Mouse (Mus musculus) lung, embryonic 14.5 days (tissue): ENCODE measurements around the gene Slc24a3. TPM values are rescaled to one million over a fixed set of nuclear protein-coding genes. Genes with fewer than 3 reads are reported as not detected.

Experiments used
- ATAC-seq: fragments of 200-750 bp; cut with Nextera tagmentation; 2 replicates; pipeline ENCODE4 v1.8.0; 2017; ENCODE audit warnings: mild to moderate bottlenecking, moderate TSS enrichment, moderate library complexity; ENCODE audit not compliant: insufficient read depth
- DNase-seq: peaks from one replicate; pipeline ENCODE4 v3.0.0-alpha.2; 2015
- H3K27ac ChIP-seq: fragments of 300-500 bp; sonication (generic); 2 replicates; pipeline ENCODE4 v1.5.1; 2014; ENCODE audit warnings: low read depth, mild to moderate bottlenecking, moderate library complexity
- H3K27me3 ChIP-seq: fragments of 300-500 bp; sonication (generic); 2 replicates; pipeline ENCODE4 v1.6.1; 2014; ENCODE audit warnings: low read length, control low read depth; ENCODE audit not compliant: insufficient read depth
- H3K36me3 ChIP-seq: fragments of 300-500 bp; sonication (generic); 2 replicates; pipeline ENCODE4 v1.6.1; 2014; ENCODE audit warnings: control low read depth; ENCODE audit not compliant: insufficient read depth
- H3K4me1 ChIP-seq: fragments of 300-500 bp; sonication (generic); 2 replicates; pipeline ENCODE4 v1.6.1; 2014; ENCODE audit warnings: antibody characterized with exemption, control low read depth; ENCODE audit not compliant: insufficient read depth
- H3K4me2 ChIP-seq: fragments of 300-500 bp; sonication (generic); 2 replicates; pipeline ENCODE4 v1.6.1; 2014; ENCODE audit warnings: mild to moderate bottlenecking
- H3K4me3 ChIP-seq: fragments of 300-500 bp; sonication (generic); 2 replicates; pipeline ENCODE4 v1.5.1; 2014; ENCODE audit warnings: low read depth, low read length
- H3K9ac ChIP-seq: fragments of 300-500 bp; sonication (generic); 2 replicates; pipeline ENCODE4 v1.6.1; 2014
- H3K9me3 ChIP-seq: fragments of 300-500 bp; sonication (generic); 2 replicates; pipeline ENCODE4 v1.6.1; 2016; ENCODE audit warnings: low read depth, low read length, control low read depth
- CTCF ChIP-seq: IDR thresholded peaks from 2 replicates; pipeline ENCODE4 v1.5.1; 2016; ENCODE audit warnings: antibody characterized with exemption, low read depth
- WGBS: fragments of 180-500 bp; shearing (Covaris S2); extraction: QIAGEN DNeasy Blood & Tissue Kit; methylation state at CpG from one replicate; pipeline ENCODE4 v1.1.7; 2014; 5-methylcytosine and 5-hydroxymethylcytosine counted together
- polyA plus RNA-seq: library from polyadenylated mRNA; unstranded; fragments of >200 nt; fragmentation: Nextera tagmentation; extraction: Ambion mirVana; gene quantifications from 2 replicates; pipeline ENCODE4 v1.2.1, GENCODE M21; 2014

Gene Slc24a3
- polyA plus RNA-seq, 1 experiment from 2014 or later = 4.3 TPM

- H3K4me2 ChIP-seq = peak overlapping the region; percentile 88
- no peaks in the 10 kb centered on the region for H3K27me3 ChIP-seq
- H3K4me1 ChIP-seq = no peaks in the 10 kb centered on the region
- DNase-seq (peak; percentile 15), ATAC-seq (peak; percentile 24)
- no peak for TF ChIP-seq CTCF
- H3K36me3 ChIP-seq = no peaks in the 10 kb centered on the region
- H3K4me3 ChIP-seq = peak overlapping the region; percentile 63
- H3K27ac ChIP-seq = peak overlapping the region; percentile 74; the same call in 1 of the 2 replicates
- H3K9ac ChIP-seq = peak overlapping the region; percentile 67
- WGBS = 6% methylated on average over 10 of the region's 10 CpGs
- H3K9me3 ChIP-seq = no peaks in the 10 kb centered on the region
Observed at GRCm38 (mm10) chr2:145168405-145168971, 934 bp downstream of the Slc24a3 start.

GRCm38 (mm10) chr2:145172978-145173655 is 5.6 kb downstream of the Slc24a3 start:
- DNase-seq (no peak), ATAC-seq (no peak)
- Histone ChIP-seq H3K9me3 (no peaks in the 10 kb centered on the region), H3K27ac (no peak overlapping the region), H3K4me2 (no peak overlapping the region), H3K4me1 (no peaks in the 10 kb centered on the region), H3K9ac (no peak overlapping the region), H3K4me3 (no peak overlapping the region), H3K36me3 (no peaks in the 10 kb centered on the region), H3K27me3 (no peaks in the 10 kb centered on the region)
- WGBS = 78% methylated on average over 4 of the region's 4 CpGs
- no peak for TF ChIP-seq CTCF

GRCm38 (mm10) chr2:145175036-145175435 is 7.5 kb downstream of the Slc24a3 start:
- 82% methylated on average over 7 of the region's 7 CpGs for WGBS
- Histone ChIP-seq H3K27me3 (no peaks in the 10 kb centered on the region), H3K4me2 (no peak overlapping the region), H3K27ac (no peak overlapping the region), H3K4me1 (no peaks in the 10 kb centered on the region), H3K36me3 (no peaks in the 10 kb centered on the region), H3K4me3 (no peak overlapping the region), H3K9me3 (no peaks in the 10 kb centered on the region), H3K9ac (no peak overlapping the region)
- ATAC-seq = no peak
- no peak for TF ChIP-seq CTCF
- DNase-seq = no peak

- Histone ChIP-seq H3K9me3 (no peaks in the 10 kb centered on the region), H3K36me3 (no peaks in the 10 kb centered on the region), H3K27me3 (no peaks in the 10 kb centered on the region), H3K4me3 (no peak overlapping the region), H3K27ac (no peak overlapping the region), H3K9ac (no peak overlapping the region), H3K4me1 (no peaks in the 10 kb centered on the region), H3K4me2 (no peak overlapping the region)
- ATAC-seq = no peak
- no peak for DNase-seq
- no peak for TF ChIP-seq CTCF
- 79% methylated on average over 8 of the region's 8 CpGs for WGBS
Observed at GRCm38 (mm10) chr2:145182410-145182809, 14.9 kb downstream of the Slc24a3 start.

GRCm38 (mm10) chr2:145188828-145189227 is 21.3 kb downstream of the Slc24a3 start:
- no peak overlapping the region for H3K27ac ChIP-seq
- no peaks in the 10 kb centered on the region for H3K9me3 ChIP-seq
- H3K4me3 ChIP-seq = no peak overlapping the region
- ATAC-seq (no peak), DNase-seq (no peak)
- no peaks in the 10 kb centered on the region for H3K36me3 ChIP-seq
- no peaks in the 10 kb centered on the region for H3K4me1 ChIP-seq
- WGBS = 59% methylated on average over 2 of the region's 2 CpGs
- H3K9ac ChIP-seq = no peak overlapping the region
- no peaks in the 10 kb centered on the region for H3K27me3 ChIP-seq
- no peak overlapping the region for H3K4me2 ChIP-seq
- TF ChIP-seq CTCF = no peak

GRCm38 (mm10) chr2:145196043-145196442 is 28.5 kb downstream of the Slc24a3 start:
- ATAC-seq (no peak), DNase-seq (no peak)
- Histone ChIP-seq H3K4me3 (no peak overlapping the region), H3K36me3 (no peaks in the 10 kb centered on the region), H3K4me2 (no peak overlapping the region), H3K9ac (no peak overlapping the region), H3K9me3 (no peaks in the 10 kb centered on the region), H3K4me1 (no peaks in the 10 kb centered on the region), H3K27me3 (no peaks in the 10 kb centered on the region), H3K27ac (no peak overlapping the region)
- TF ChIP-seq CTCF = 0 out of 2 replicates have a peak, but pooled peaks have one; percentile 2
- WGBS = 78% methylated on average over 3 of the region's 3 CpGs

- peak; percentile 43; the same call in 1 of the 2 replicates for ATAC-seq
- no peak overlapping the region for H3K4me2 ChIP-seq
- H3K27me3 ChIP-seq = no peaks in the 10 kb centered on the region
- H3K4me3 ChIP-seq = no peak overlapping the region
- H3K9ac ChIP-seq = no peak overlapping the region
- no peaks in the 10 kb centered on the region for H3K36me3 ChIP-seq
- H3K27ac ChIP-seq = no peak overlapping the region
- peak; percentile 47 for DNase-seq
- TF ChIP-seq CTCF = no peak
- no peaks in the 10 kb centered on the region for H3K4me1 ChIP-seq
- 77% methylated on average over 7 of the region's 7 CpGs for WGBS
- H3K9me3 ChIP-seq = no peaks in the 10 kb centered on the region
Observed at GRCm38 (mm10) chr2:145196501-145197042, 29.0 kb downstream of the Slc24a3 start.
